Mouse (Mus musculus) spleen, embryonic (tissue): ENCODE data around the gene Arl16.
"Not testable (repeated sequence)": the region's sequence is repeated elsewhere in the genome, so short reads cannot be mapped to it uniquely, and the experiment has no call there.

Experiments
- CTCF ChIA-PET: fragments of 350-600 bp; sonication (Branson Sonifier 250); formaldehyde crosslinking; loops from one replicate; lab custom pipeline; 2022; lab: Charles Lee

Arl16 gene

GRCm38 (mm10) chr11:120467051-120467735 is at the start of gene Arl16:
TSS of gene Arl16 (minus strand) at chr11:120467607.
- CTCF ChIA-PET = no interaction called here

GRCm38 (mm10) chr11:120517147-120517546 is 49.7 kb upstream of the Arl16 start:
- CTCF ChIA-PET = no interaction called here

- CTCF ChIA-PET = interaction anchor here (0.5 to 0.7 kb wide), 6 partner anchors 9 to 67 kb away, joined by 3 to 11 read pairs (median 4); partner anchors contain the start of gene Gcgr
Measured at GRCm38 (mm10) chr11:120515611-120516010, 48.2 kb upstream of the Arl16 start.

DNA sequence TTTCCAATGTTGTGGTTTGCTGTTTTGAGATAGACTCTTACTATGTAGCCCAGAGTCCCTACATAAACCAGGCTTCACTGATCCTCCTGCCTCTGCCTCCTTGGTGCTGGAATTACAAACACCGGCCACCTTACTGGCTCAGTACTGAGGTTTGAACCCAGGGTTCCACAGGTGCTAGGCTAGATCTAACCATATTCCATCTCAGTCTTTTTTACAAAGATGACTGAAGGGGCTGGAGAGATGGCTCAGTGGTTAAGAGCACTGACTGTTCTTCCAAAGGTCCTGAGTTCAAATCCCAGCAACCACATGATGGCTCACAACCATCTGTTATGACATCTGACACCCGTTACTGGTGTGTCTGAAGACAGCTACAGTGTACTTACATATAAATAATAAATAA is 46.9 kb upstream of the Arl16 start:
- CTCF ChIA-PET = not testable (repeated sequence)

GRCm38 (mm10) chr11:120512790-120513453 is 45.5 kb upstream of the Arl16 start:
- CTCF ChIA-PET = interaction anchor here (0.5 to 1.5 kb wide), 5 partner anchors 42 to 1245 kb away, joined by 4 to 8 read pairs (median 7); partner anchors contain the start of gene Gaa

- CTCF ChIA-PET = interaction anchor here (0.6 to 1.0 kb wide), 5 partner anchors 8 to 533 kb away, joined by 3 to 13 read pairs (median 4); no protein-coding TSS in a partner anchor
Measured at GRCm38 (mm10) chr11:120510375-120511030, 43.1 kb upstream of the Arl16 start.

- CTCF ChIA-PET = interaction anchor here (0.6 to 1.0 kb wide), 2 partner anchors 14 to 533 kb away, joined by 3 to 13 read pairs; no protein-coding TSS in a partner anchor
Measured at GRCm38 (mm10) chr11:120509940-120510339, 42.5 kb upstream of the Arl16 start.

DNA sequence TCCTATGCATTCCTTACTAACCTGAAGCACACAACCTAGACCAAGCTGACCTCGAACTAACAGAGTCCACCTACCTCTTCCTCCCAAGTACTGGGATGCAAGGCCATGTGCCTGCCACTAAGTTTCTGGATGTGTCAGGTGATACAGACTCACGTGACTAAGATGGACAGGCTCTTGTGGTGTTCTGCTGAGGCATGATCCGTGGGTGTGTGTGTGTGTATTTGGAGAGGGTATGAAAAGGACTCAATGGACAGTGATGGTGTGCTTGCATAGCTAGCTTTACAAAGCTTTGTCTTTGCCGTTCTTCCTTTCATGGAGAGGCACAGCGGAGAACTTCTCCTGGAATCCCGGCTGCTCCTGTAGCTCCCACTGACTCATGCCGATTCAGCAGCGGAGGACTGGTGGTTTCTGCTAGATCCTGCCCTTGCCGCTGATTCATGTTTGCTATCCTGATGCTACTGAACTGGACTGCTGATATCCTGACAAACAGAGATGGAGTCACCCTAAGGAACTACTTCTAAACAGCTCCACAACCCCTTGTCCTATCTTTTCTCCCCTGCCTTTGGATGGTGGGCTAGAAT is 41.0 kb upstream of the Arl16 start:
- CTCF ChIA-PET = no interaction called here

DNA sequence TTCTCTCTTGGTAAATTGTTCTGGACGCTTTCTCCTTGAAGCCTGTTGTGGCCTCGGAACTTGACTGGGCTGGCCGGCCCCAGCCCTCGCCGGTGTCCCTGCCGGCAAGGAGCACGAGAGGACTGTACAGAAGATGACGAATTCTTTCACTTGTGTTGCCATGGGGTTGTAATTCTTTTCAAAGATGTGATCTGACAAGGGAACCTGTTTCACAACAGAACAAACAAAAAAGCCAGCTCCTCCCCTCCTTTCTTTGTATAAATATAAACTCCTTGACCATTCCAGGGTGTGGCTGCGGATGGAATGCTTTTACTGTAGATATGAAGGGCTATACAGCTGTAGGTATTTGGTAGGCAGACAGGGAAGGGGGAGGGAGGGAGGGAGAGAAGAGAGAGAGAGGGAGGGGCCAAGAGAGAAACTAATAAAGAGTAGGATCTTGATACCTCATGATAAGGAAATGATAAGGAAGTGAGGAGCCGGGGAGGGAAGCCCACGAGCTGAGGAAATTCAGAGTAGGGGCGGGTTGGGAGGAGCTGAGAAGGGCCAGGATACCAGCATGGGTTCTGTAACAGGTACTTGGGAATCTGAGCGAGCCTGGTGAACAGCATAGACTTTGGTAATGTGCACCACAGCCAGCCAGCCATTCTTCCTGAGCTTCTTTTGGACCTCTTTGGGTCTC is 40.3 kb upstream of the Arl16 start:
- CTCF ChIA-PET = no interaction called here

DNA sequence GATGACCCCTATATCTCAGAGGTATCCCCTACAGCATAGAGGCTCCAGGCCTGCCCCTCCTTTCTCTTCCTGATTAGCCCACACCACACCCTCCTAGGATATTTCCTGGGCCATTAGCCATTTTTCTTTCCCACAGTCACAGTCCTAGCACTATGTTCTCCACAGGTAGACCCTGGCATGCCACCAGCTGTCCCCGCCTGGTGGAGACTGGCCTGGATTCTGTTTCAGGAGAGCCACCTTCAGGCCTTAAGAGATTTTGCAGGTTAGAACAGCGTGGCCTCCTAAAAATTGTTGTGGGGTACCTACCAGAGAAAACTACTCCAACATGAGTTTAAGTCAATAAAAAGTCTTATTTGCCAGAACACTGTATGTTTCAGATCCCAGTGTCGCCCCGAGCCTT is 39.5 kb upstream of the Arl16 start:
- CTCF ChIA-PET = no interaction called here

GRCm38 (mm10) chr11:120505661-120506060 is 38.3 kb upstream of the Arl16 start:
- CTCF ChIA-PET = interaction anchor here (0.7 kb wide), 2 partner anchors 57 to 212 kb away, joined by 8 to 11 read pairs; no protein-coding TSS in a partner anchor

DNA sequence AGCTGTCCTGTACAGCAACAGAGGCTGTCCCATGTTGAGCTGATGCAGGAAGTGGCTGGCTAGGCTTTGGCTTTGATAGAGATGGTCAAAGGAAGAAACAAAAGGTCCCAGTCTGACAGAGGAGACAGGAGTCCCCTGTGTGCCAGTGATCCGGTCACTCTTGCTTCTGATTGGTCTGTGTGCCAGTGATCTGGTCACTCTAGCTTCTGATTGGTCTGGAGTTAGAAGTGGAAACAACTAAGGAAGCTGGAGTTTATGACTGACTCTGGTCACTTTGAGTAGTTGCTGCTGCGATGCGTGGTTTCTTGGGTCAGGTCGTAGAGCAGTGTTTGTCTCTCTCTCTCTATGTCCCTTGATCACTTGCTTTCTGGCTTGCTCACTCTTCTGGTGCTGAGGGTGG is 34.3 kb upstream of the Arl16 start:
- CTCF ChIA-PET = no interaction called here

- CTCF ChIA-PET = no interaction called here
Measured at GRCm38 (mm10) chr11:120501018-120501417, 33.6 kb upstream of the Arl16 start.

DNA sequence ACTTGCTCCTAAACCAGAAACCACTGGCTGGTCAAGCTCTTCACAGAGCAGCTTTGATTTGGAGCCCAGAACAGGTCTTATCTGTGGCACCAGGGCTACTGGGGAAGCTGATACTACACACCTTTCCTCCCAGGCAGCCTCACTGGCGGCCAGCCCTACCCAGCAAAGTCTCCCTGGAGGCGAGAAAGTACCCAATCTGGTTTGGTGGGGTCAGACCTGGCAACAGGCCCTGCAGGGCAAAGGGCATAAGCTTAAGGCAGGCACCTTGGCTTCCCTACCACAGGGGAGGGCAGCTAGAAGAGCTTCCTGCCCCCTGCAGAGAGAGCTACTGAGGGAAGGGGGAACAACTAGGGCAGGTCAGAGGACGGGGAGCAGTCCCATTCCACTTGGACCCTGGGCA is 33.0 kb upstream of the Arl16 start:
- CTCF ChIA-PET = no interaction called here

GRCm38 (mm10) chr11:120499894-120500293 is 32.5 kb upstream of the Arl16 start:
- CTCF ChIA-PET = no interaction called here

DNA sequence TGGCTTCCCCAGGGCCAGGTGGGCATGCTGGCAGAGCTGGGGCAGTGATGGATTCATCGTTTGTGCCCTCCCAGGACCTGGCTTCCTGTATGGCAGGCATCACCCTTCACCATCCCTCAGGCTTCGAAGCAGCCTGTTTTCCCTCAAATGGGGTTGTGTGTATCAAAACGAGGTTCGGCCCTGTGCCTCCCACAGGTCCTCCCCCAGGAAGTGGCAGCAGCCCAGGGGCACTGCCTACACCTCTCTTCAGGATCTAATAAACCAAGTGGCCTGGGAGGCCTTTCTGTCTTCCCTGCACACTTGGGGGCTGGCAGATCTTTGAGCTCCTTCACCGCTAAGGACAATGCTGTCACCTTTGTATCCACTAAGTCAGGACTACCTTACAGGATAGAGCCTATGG is 31.5 kb upstream of the Arl16 start:
- CTCF ChIA-PET = no interaction called here

DNA sequence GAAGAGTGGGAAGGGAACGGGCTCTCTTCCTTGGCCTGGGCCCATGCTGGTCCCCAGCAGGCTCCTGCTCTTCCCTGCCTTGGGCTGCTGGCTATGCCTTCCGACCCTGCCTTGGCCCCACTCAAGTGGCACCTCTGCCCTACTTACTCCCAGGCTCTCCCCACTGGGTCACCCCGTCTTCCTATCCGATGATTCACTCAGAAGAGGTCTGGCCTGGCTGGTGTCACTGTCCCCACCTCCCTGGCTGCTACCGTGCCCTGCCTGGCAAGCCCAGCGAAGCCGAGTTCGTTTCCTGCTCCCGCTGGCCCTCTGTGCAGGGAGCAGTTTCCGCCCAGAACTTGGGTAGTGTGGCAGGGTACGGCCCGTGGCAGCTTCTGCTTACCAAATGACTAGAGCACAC is 30.8 kb upstream of the Arl16 start:
- CTCF ChIA-PET = no interaction called here

- CTCF ChIA-PET = interaction anchor here (0.6 kb wide), 1 partner anchor 97 kb away, joined by 3 read pairs; no protein-coding TSS in a partner anchor
Measured at GRCm38 (mm10) chr11:120497436-120497835, 30.0 kb upstream of the Arl16 start.

- CTCF ChIA-PET = no interaction called here
Measured at GRCm38 (mm10) chr11:120493911-120494310, 26.5 kb upstream of the Arl16 start.

- CTCF ChIA-PET = interaction anchor here (0.7 kb wide), 1 partner anchor 75 kb away, joined by 4 read pairs; no protein-coding TSS in a partner anchor
Measured at GRCm38 (mm10) chr11:120493351-120493750, 25.9 kb upstream of the Arl16 start.

DNA sequence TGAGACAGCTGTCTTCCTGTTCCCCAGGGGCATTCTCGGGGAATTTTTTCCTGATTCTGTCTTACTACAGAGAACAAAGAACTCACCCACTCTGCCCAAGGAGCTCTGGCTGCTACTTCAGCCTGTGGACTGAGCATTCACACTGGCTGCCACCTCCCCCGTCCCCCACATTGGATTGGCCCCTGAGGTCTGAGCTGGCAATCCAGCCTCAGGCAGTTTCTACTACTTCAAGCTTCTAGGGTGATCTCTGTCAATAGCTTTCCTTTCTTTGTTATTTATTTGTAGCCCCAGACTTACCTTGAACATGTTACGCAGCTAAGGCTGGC is 25.4 kb upstream of the Arl16 start:
- CTCF ChIA-PET = interaction anchor here (0.7 kb wide), 1 partner anchor 76 kb away, joined by 4 read pairs; no protein-coding TSS in a partner anchor
